8 mouse cellular contexts compared by ENCODE assay signal in the genomic region with DNA sequence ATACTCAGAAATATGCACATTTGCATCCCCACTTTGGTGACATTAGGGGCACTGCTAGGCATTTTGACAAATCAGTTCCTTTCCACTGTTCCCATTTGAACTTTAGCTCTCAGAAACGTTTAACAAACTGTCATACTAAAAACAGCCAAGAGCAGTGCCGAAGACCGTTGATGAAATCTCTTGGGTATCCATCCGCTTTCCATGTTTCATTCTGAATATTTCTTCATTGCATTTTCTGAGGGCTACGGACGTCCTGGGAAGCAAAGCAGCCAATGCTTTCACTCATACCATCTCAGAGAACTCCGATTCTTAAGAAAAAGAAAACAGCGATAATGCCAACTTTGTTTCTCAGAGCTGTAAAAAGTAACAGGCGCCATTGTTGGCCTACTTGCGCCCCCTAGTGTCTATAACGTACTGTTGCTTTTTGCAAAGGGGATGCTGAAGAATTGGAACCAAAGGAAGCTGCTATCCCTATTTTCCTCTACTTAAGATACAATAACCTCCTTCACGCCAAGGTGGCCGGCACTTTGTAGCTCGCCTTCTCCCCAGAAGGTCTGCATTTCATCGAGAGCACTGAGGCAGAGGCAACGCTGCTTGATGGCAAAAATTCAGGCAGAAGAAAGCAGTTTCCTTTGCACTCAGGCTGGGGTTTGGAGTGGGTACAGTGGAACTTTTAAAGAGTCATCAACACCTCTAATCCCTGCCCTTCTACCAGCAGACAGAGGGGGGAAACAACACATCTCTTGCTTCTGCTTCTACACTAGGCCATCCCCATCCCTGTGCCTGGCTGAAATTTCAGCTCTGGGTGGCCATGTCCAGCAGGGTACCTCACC.
DNase-seq lines count a peak whose midpoint lies in the region; ATAC-seq and TF ChIP-seq lines count a peak whose summit lies in the region.

No protein-coding gene starts in this region.

- H3K27me3 ChIP-seq in C2C12 (ENCODE audit: control insufficient read depth, insufficient read depth, insufficient read length) = peaks cover 4% of the 10 kb centered on the region
- no peaks in the 10 kb centered on the region for H3K27me3 ChIP-seq in embryonic facial prominence, embryonic 14.5 days (replicated peaks; ENCODE audit: control insufficient read depth, insufficient read depth, low read length)
- H3K27me3 ChIP-seq in limb, embryonic 10.5 days (ENCODE audit: low read depth, poor library complexity, severe bottlenecking) = peaks cover 52% of the 10 kb centered on the region
- H3K27me3 ChIP-seq in midbrain, embryonic 12.5 days = peaks cover 26% of the 10 kb centered on the region
- no peaks in the 10 kb centered on the region for H3K27me3 ChIP-seq in spleen, adult 2 months (ENCODE audit: control insufficient read depth, insufficient read depth, low read length)

- no peaks in the 10 kb centered on the region for H3K9me3 ChIP-seq in embryonic facial prominence, embryonic 14.5 days (ENCODE audit: control insufficient read depth, low read length)
- H3K9me3 ChIP-seq in limb, embryonic 10.5 days (replicated peaks) = no peaks in the 10 kb centered on the region
- H3K9me3 ChIP-seq in midbrain, embryonic 12.5 days = no peaks in the 10 kb centered on the region

- H3K79me3 ChIP-seq in C2C12 (ENCODE audit: low read depth) = no peaks in the 10 kb centered on the region

- H3K79me2 ChIP-seq in C2C12 (ENCODE audit: control insufficient read depth, insufficient read depth) = no peaks in the 10 kb centered on the region

- H3ac ChIP-seq in C2C12 (ENCODE audit: control insufficient read depth, insufficient read length, low read depth) = no peak overlapping the region

- H3K4me3 ChIP-seq in C2C12 (ENCODE audit: insufficient read depth, poor library complexity, severe bottlenecking) = no peak overlapping the region
- peak overlapping the region; percentile 29 for H3K4me3 ChIP-seq in embryonic facial prominence, embryonic 14.5 days (ENCODE audit: low read depth, low read length)
- peak overlapping the region; percentile 35 for H3K4me3 ChIP-seq in limb, embryonic 10.5 days
- H3K4me3 ChIP-seq in midbrain, embryonic 12.5 days = no peak overlapping the region
- H3K4me3 ChIP-seq in spleen, adult 2 months (ENCODE audit: extremely low read depth, insufficient read depth, insufficient read length) = no peak overlapping the region

- no peaks in the 10 kb centered on the region for H3K4me1 ChIP-seq in embryonic facial prominence, embryonic 14.5 days (ENCODE audit: control insufficient read depth, insufficient read depth, low read length)
- peaks cover 20% of the 10 kb centered on the region for H3K4me1 ChIP-seq in limb, embryonic 10.5 days
- H3K4me1 ChIP-seq in midbrain, embryonic 12.5 days = peaks cover 11% of the 10 kb centered on the region; the same call in 1 of the 2 replicates
- no peaks in the 10 kb centered on the region for H3K4me1 ChIP-seq in spleen, adult 2 months (ENCODE audit: control insufficient read depth, insufficient read depth, insufficient read length)

- peak overlapping the region; percentile 47; the same call in 1 of the 2 replicates for H3K9ac ChIP-seq in embryonic facial prominence, embryonic 14.5 days (ENCODE audit: low read depth, low read length)
- no peak overlapping the region for H3K9ac ChIP-seq in midbrain, embryonic 12.5 days (replicated peaks)

- peak; percentile 77 for DNase-seq in brain, adult 2 months (ENCODE audit: low read depth, low spot score)
- peak; percentile 90 for DNase-seq in embryonic facial prominence, embryonic 14.5 days (ENCODE audit: low spot score)
- peak; percentile 57 for DNase-seq in heart, adult 8-10 months (ENCODE audit: low spot score)
- peak; percentile 39 to 62 for DNase-seq in kidney, adult 8-10 months
- DNase-seq in limb, embryonic 10.5 days (ENCODE audit: low spot score) = peak; percentile 62
- DNase-seq in spleen, adult 2 months (ENCODE audit: low read depth in 1 of 2, low spot score in 2 of 2) = no peak

- H3K4me2 ChIP-seq in embryonic facial prominence, embryonic 14.5 days (ENCODE audit: low read depth, low read length) = peak overlapping the region; percentile 49
- peak overlapping the region; percentile 30; the same call in 1 of the 2 replicates for H3K4me2 ChIP-seq in midbrain, embryonic 12.5 days (replicated peaks)

- ATAC-seq in embryonic facial prominence, embryonic 14.5 days (ENCODE audit: low read depth) = peak; percentile 39; the same call in 1 of the 2 replicates
- 0 out of 2 replicates have a peak, but pooled peaks have one; percentile 21 for ATAC-seq in midbrain, embryonic 12.5 days (ENCODE audit: low FRiP score, low read depth)

- 8% methylated on average over 16 of the region's 16 CpGs for WGBS in embryonic facial prominence, embryonic 14.5 days
- 17% methylated on average over 16 of the region's 16 CpGs for whole genome bisulfite sequencing in limb, embryonic 10.5 days
- WGBS in midbrain, embryonic 12.5 days = 22% methylated on average over 16 of the region's 16 CpGs
- WGBS in spleen, adult 2 months = 22% methylated on average over 16 of the region's 16 CpGs

- H3K36me3 ChIP-seq in C2C12 (ENCODE audit: control insufficient read depth, insufficient read depth) = no peaks in the 10 kb centered on the region
- no peaks in the 10 kb centered on the region for H3K36me3 ChIP-seq in embryonic facial prominence, embryonic 14.5 days (ENCODE audit: control insufficient read depth, insufficient read depth, low read length)
- no peaks in the 10 kb centered on the region for H3K36me3 ChIP-seq in limb, embryonic 10.5 days
- no peaks in the 10 kb centered on the region for H3K36me3 ChIP-seq in midbrain, embryonic 12.5 days
- H3K36me3 ChIP-seq in spleen, adult 2 months (ENCODE audit: control insufficient read depth, insufficient read depth, low read length) = no peaks in the 10 kb centered on the region

- 0 out of 2 replicates have a peak overlapping the region, but pooled peaks have one; percentile 16 for H3K27ac ChIP-seq in embryonic facial prominence, embryonic 14.5 days (replicated peaks; ENCODE audit: low read depth, low read length)
- H3K27ac ChIP-seq in limb, embryonic 10.5 days = peak overlapping the region; percentile 53; the same call in 1 of the 2 replicates
- no peak overlapping the region for H3K27ac ChIP-seq in midbrain, embryonic 12.5 days (replicated peaks)
- no peak overlapping the region for H3K27ac ChIP-seq in spleen, adult 2 months (ENCODE audit: insufficient read depth, low read length)

- TF ChIP-seq POLR2A in spleen, adult 2 months (IDR thresholded peaks at IDR 0.05; ENCODE audit: low read depth, low read length) = no peak

- TF ChIP-seq CTCF in C2C12 (IDR thresholded peaks at IDR 0.05; ENCODE audit: control insufficient read depth, insufficient read depth, insufficient read length) = peak; percentile 37
- peak; percentile 22; the same call in 1 of the 2 replicates for TF ChIP-seq CTCF in spleen, adult 2 months (IDR thresholded peaks at IDR 0.05; ENCODE audit: extremely low read depth, insufficient read depth, insufficient read length, insufficient replicate concordance)

TF ChIP-seq in C2C12, 6 proteins besides CTCF, POLR2A, EP300 and RAD21:
- TF ChIP-seq USF1 (IDR thresholded peaks at IDR 0.05; ENCODE audit: low read depth) = no peak
- no peak for TF ChIP-seq MYOD1 (IDR thresholded peaks at IDR 0.05; ENCODE audit: control insufficient read depth, insufficient read length, low read depth)
- TF ChIP-seq MYOG (IDR thresholded peaks at IDR 0.05; ENCODE audit: control insufficient read depth, extremely low read depth, insufficient read length) = no peak
- TF ChIP-seq MAX (IDR thresholded peaks at IDR 0.05) = no peak

Comparison
In these comparisons a context has a peak if more than half of its experiments do, and no peak if none do; other contexts are left out.
1. H3K4me3 ChIP-seq: peak in embryonic facial prominence, embryonic 14.5 days (single experiment) and limb, embryonic 10.5 days (single experiment); none in C2C12 (single experiment), midbrain, embryonic 12.5 days (single experiment) and spleen, adult 2 months (single experiment).
2. DNase-seq: peak in brain, adult 2 months (single experiment), embryonic facial prominence, embryonic 14.5 days (single experiment), heart, adult 8-10 months (single experiment), kidney, adult 8-10 months (2 of 2) and limb, embryonic 10.5 days (single experiment); none in spleen, adult 2 months (0 of 2).
3. H3K27ac ChIP-seq: peak in embryonic facial prominence, embryonic 14.5 days (single experiment) and limb, embryonic 10.5 days (single experiment); none in midbrain, embryonic 12.5 days (single experiment) and spleen, adult 2 months (single experiment).